Mouse (Mus musculus): Measurements from ENCODE around the gene Tfeb. TPM values are rescaled to one million over a fixed set of nuclear protein-coding genes. Genes with fewer than 3 reads are reported as not detected.

Tfeb gene
- polyA plus RNA-seq, 1 experiment from 2014 or later = 17.8 TPM

- no peaks in the 10 kb centered on the region for H3K27me3 ChIP-seq (replicated peaks; ENCODE audit: insufficient read depth, low read length)
- ATAC-seq (no peak), DNase-seq (ENCODE audit: low spot score) (no peak)
- 95% methylated on average over 3 of the region's 3 CpGs for WGBS
- no peaks in the 10 kb centered on the region for H3K36me3 ChIP-seq (ENCODE audit: insufficient read depth, low read length)
- no peak overlapping the region for H3K4me2 ChIP-seq (replicated peaks; ENCODE audit: low read depth, low read length)
- H3K27ac ChIP-seq (ENCODE audit: low read length) = no peak overlapping the region
- no peak overlapping the region for H3K4me3 ChIP-seq (ENCODE audit: low read depth, low read length)
- H3K9me3 ChIP-seq (ENCODE audit: low read length) = no peaks in the 10 kb centered on the region
- no peak overlapping the region for H3K9ac ChIP-seq (replicated peaks; ENCODE audit: low read depth)
- peaks cover 8% of the 10 kb centered on the region; the same call in 1 of the 2 replicates for H3K4me1 ChIP-seq (ENCODE audit: insufficient read depth, low read depth, low read length)
- TF ChIP-seq EP300 (IDR thresholded peaks at IDR 0.05) = no peak
- no peak for TF ChIP-seq CTCF (IDR thresholded peaks at IDR 0.05)
These were observed 45.2 kb upstream of the Tfeb start for GRCm38 (mm10) chr17:47691650-47692049.

- Histone ChIP-seq H3K4me3 (ENCODE audit: low read depth, low read length) (peak overlapping the region; percentile 81), H3K9me3 (ENCODE audit: low read length) (no peaks in the 10 kb centered on the region), H3K36me3 (ENCODE audit: insufficient read depth, low read length) (no peaks in the 10 kb centered on the region), H3K27me3 (replicated peaks; ENCODE audit: insufficient read depth, low read length) (no peaks in the 10 kb centered on the region), H3K27ac (ENCODE audit: low read length) (no peak overlapping the region; the same call in 1 of the 2 replicates), H3K4me2 (replicated peaks; ENCODE audit: low read depth, low read length) (peak overlapping the region; percentile 93), H3K4me1 (ENCODE audit: insufficient read depth, low read depth, low read length) (0 out of 2 replicates have a peak, but pooled peaks cover 3% of the 10 kb centered on the region), H3K9ac (replicated peaks; ENCODE audit: low read depth) (peak overlapping the region; percentile 46; the same call in 1 of the 2 replicates)
- DNase-seq (ENCODE audit: low spot score) = no peak
- TF ChIP-seq CTCF (IDR thresholded peaks at IDR 0.05) (no peak), EP300 (IDR thresholded peaks at IDR 0.05) (no peak)
- ATAC-seq = no peak
- WGBS = 35% methylated on average over 13 of the region's 13 CpGs
These were observed 43.0 kb upstream of the Tfeb start for GRCm38 (mm10) chr17:47693671-47694441.

DNA sequence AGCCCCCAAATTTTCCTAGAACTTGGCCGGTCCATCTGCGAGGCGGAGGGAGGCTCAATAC lies 42.6 kb upstream of the Tfeb start, which contains the start of gene Gm21981:
Gene Gm21981 (minus strand): TSS at position 14 of the 61 bp plus-strand sequence.
- H3K27ac ChIP-seq (ENCODE audit: low read length) = peak within 1 kb of the TSS; percentile 62; the same call in 1 of the 2 replicates
- no peaks in the 10 kb centered on the region for H3K36me3 ChIP-seq (ENCODE audit: insufficient read depth, low read length)
- ATAC-seq (no peak), DNase-seq (ENCODE audit: low spot score) (no peak)
- H3K4me1 ChIP-seq (ENCODE audit: insufficient read depth, low read depth, low read length) = 0 out of 2 replicates have a peak, but pooled peaks cover under 1% of the 10 kb centered on the region
- H3K9me3 ChIP-seq (ENCODE audit: low read length) = no peaks in the 10 kb centered on the region
- H3K4me2 ChIP-seq (replicated peaks; ENCODE audit: low read depth, low read length) = peak within 1 kb of the TSS; percentile 93
- H3K4me3 ChIP-seq (ENCODE audit: low read depth, low read length) = peak within 1 kb of the TSS; percentile 81
- TF ChIP-seq CTCF (IDR thresholded peaks at IDR 0.05) (no peak; the same call in 1 of the 2 replicates), EP300 (IDR thresholded peaks at IDR 0.05) (no peak)
- no peaks in the 10 kb centered on the region for H3K27me3 ChIP-seq (replicated peaks; ENCODE audit: insufficient read depth, low read length)
- 0% methylated on average over 3 of the region's 3 CpGs for WGBS
- peak within 1 kb of the TSS; percentile 62 for H3K9ac ChIP-seq (replicated peaks; ENCODE audit: low read depth)

- Histone ChIP-seq H3K27ac (ENCODE audit: low read length) (peak within 1 kb of the TSS; percentile 62; the same call in 1 of the 2 replicates), H3K4me3 (ENCODE audit: low read depth, low read length) (peak within 1 kb of the TSS; percentile 81), H3K9ac (replicated peaks; ENCODE audit: low read depth) (peak within 1 kb of the TSS; percentile 62), H3K4me1 (ENCODE audit: insufficient read depth, low read depth, low read length) (no peaks in the 10 kb centered on the region), H3K4me2 (replicated peaks; ENCODE audit: low read depth, low read length) (peak within 1 kb of the TSS; percentile 93), H3K27me3 (replicated peaks; ENCODE audit: insufficient read depth, low read length) (no peaks in the 10 kb centered on the region), H3K9me3 (ENCODE audit: low read length) (no peaks in the 10 kb centered on the region), H3K36me3 (ENCODE audit: insufficient read depth, low read length) (no peaks in the 10 kb centered on the region)
- DNase-seq (ENCODE audit: low spot score) (peak; percentile 98), ATAC-seq (peak; percentile 95)
- TF ChIP-seq EP300 (IDR thresholded peaks at IDR 0.05) (no peak), CTCF (IDR thresholded peaks at IDR 0.05) (peak; percentile 87)
- 1% methylated on average over 43 of the region's 82 CpGs for WGBS
These were observed 42.1 kb upstream of the Tfeb start, which contains the start of gene Prickle4 for GRCm38 (mm10) chr17:47694503-47695336. Gene Prickle4, minus strand, starts transcription at chr17:47694736.

GRCm38 (mm10) chr17:47695337-47695710 lies 41.5 kb upstream of the Tfeb start:
- Histone ChIP-seq H3K4me1 (ENCODE audit: insufficient read depth, low read depth, low read length) (no peaks in the 10 kb centered on the region), H3K36me3 (ENCODE audit: insufficient read depth, low read length) (no peaks in the 10 kb centered on the region), H3K4me2 (replicated peaks; ENCODE audit: low read depth, low read length) (peak overlapping the region; percentile 93), H3K27ac (ENCODE audit: low read length) (0 out of 2 replicates have a peak overlapping the region, but pooled peaks have one; percentile 20), H3K4me3 (ENCODE audit: low read depth, low read length) (peak overlapping the region; percentile 81), H3K27me3 (replicated peaks; ENCODE audit: insufficient read depth, low read length) (no peaks in the 10 kb centered on the region), H3K9ac (replicated peaks; ENCODE audit: low read depth) (peak overlapping the region; percentile 62), H3K9me3 (ENCODE audit: low read length) (no peaks in the 10 kb centered on the region)
- ATAC-seq = no peak
- DNase-seq (ENCODE audit: low spot score) = no peak
- TF ChIP-seq EP300 (IDR thresholded peaks at IDR 0.05) (no peak), CTCF (IDR thresholded peaks at IDR 0.05) (no peak)
- 0% methylated on average over 15 of the region's 23 CpGs for WGBS

DNA sequence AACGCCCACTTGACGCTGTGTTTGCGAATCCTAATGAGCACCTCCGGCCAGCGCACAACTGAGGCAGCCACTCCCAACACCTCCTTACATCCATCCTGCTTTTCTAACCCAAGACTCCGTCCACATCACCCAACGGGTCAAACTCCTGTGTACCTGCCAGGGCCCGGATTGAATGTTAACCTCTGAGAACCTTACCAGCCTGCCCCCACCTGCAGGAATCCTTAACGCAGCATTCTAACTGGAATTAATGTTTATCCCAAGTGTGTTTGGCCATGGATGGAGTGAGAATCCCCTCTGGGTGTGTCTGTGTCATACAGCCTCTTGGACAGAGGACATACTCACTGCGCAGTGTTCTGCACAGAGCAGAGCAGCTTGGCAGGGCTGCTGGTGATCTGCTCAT lies 38.7 kb upstream of the Tfeb start:
- no peak overlapping the region for H3K27ac ChIP-seq (ENCODE audit: low read length)
- no peak for DNase-seq (ENCODE audit: low spot score)
- H3K9me3 ChIP-seq (ENCODE audit: low read length) = no peaks in the 10 kb centered on the region
- no peak for ATAC-seq
- no peak overlapping the region for H3K9ac ChIP-seq (replicated peaks; ENCODE audit: low read depth)
- no peaks in the 10 kb centered on the region for H3K27me3 ChIP-seq (replicated peaks; ENCODE audit: insufficient read depth, low read length)
- H3K4me3 ChIP-seq (ENCODE audit: low read depth, low read length) = no peak overlapping the region
- WGBS = 91% methylated on average over 10 of the region's 10 CpGs
- TF ChIP-seq CTCF (IDR thresholded peaks at IDR 0.05) (no peak), EP300 (IDR thresholded peaks at IDR 0.05) (no peak)
- H3K4me1 ChIP-seq (ENCODE audit: insufficient read depth, low read depth, low read length) = no peaks in the 10 kb centered on the region
- no peaks in the 10 kb centered on the region; the same call in 1 of the 2 replicates for H3K36me3 ChIP-seq (ENCODE audit: insufficient read depth, low read length)
- no peak overlapping the region for H3K4me2 ChIP-seq (replicated peaks; ENCODE audit: low read depth, low read length)

All from lung, postnatal 0 days (tissue).